Mouse (Mus musculus): ENCODE data around the gene Mdfi. TPM values are rescaled to one million over a fixed set of nuclear protein-coding genes. Genes with fewer than 3 reads are reported as not detected.
A peak's percentile ranks its signal among the peaks of the same experiment; 100 is the strongest.

The Mdfi gene
- 10.4 and 11.2 TPM in 2 replicates for polyA plus RNA-seq (2015; fragmentation: Nextera tagmentation; extraction: Ambion mirVana)

DNA sequence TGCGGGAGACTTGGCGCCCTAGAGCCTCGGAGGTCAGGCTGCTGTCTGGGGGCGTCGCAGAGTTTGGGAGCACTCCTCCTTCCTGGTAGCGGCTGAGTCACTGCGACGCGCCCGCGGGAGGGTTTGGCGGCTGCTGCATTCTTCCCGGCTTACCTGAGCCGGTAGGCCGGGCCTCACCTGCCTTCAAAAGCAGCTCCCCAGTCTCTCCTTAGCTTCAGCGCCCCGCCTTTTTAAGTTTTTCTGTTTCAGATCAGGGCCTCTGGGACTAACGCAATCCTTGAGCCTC lies at the start of gene Mdfi:
TSS of gene Mdfi (minus strand) at position 210 of the 286 bp plus-strand sequence.
- Histone ChIP-seq H3K9ac (ENCODE audit: low read length) (peak within 1 kb of the TSS; percentile 80), H3K4me2 (ENCODE audit: low read depth, low read length) (peak within 1 kb of the TSS; percentile 79), H3K9me3 (replicated peaks; ENCODE audit: control insufficient read depth, low read length) (no peaks in the 10 kb centered on the region), H3K36me3 (ENCODE audit: control insufficient read depth, insufficient read depth, low read length) (no peaks in the 10 kb centered on the region), H3K4me3 (replicated peaks; ENCODE audit: low read length) (peak within 1 kb of the TSS; percentile 70), H3K4me1 (ENCODE audit: control insufficient read depth, insufficient read depth, low read length) (peaks cover 28% of the 10 kb centered on the region), H3K27ac (ENCODE audit: low read length) (peak within 1 kb of the TSS; percentile 82), H3K27me3 (ENCODE audit: control insufficient read depth, insufficient read depth, low read length) (no peaks in the 10 kb centered on the region)
- 7% methylated on average over 18 of the region's 18 CpGs for WGBS
- ATAC-seq (ENCODE audit: insufficient read depth, low FRiP score) = peak; percentile 29

DNA sequence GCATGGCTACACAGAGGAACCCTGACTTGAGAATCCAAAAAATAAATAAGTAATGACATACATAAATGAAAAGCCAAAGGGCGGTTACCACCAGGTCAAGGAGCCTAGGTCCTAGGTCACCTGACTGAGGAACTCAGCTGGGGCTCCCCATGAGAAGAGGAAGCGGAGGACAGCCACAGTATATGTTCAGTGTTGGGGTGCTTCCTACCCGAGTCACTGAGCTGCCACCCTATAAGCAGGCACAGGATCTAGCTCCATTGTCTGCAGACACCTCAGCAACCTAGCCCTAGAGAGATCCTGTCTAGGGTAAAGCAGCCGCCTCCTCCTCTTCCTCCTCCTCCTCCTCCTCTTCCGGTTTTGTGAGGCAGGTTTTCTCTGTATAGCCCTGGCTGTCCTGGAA lies 48.6 kb upstream of the Mdfi start:
- Histone ChIP-seq H3K4me1 (ENCODE audit: control insufficient read depth, insufficient read depth, low read length) (peaks cover 43% of the 10 kb centered on the region), H3K4me3 (replicated peaks; ENCODE audit: low read length) (no peak overlapping the region), H3K36me3 (ENCODE audit: control insufficient read depth, insufficient read depth, low read length) (peaks cover 7% of the 10 kb centered on the region; the same call in 1 of the 2 replicates), H3K27me3 (ENCODE audit: control insufficient read depth, insufficient read depth, low read length) (no peaks in the 10 kb centered on the region), H3K9ac (ENCODE audit: low read length) (no peak overlapping the region), H3K4me2 (ENCODE audit: low read depth, low read length) (no peak overlapping the region), H3K9me3 (replicated peaks; ENCODE audit: control insufficient read depth, low read length) (no peaks in the 10 kb centered on the region), H3K27ac (ENCODE audit: low read length) (no peak overlapping the region)
- 69% methylated on average over 5 of the region's 5 CpGs for WGBS
- no peak for ATAC-seq (ENCODE audit: insufficient read depth, low FRiP score)

- Histone ChIP-seq H3K9me3 (replicated peaks; ENCODE audit: control insufficient read depth, low read length) (no peaks in the 10 kb centered on the region), H3K27me3 (ENCODE audit: control insufficient read depth, insufficient read depth, low read length) (no peaks in the 10 kb centered on the region), H3K4me3 (replicated peaks; ENCODE audit: low read length) (no peak overlapping the region), H3K27ac (ENCODE audit: low read length) (no peak overlapping the region), H3K4me1 (ENCODE audit: control insufficient read depth, insufficient read depth, low read length) (peaks cover 28% of the 10 kb centered on the region), H3K9ac (ENCODE audit: low read length) (no peak overlapping the region), H3K4me2 (ENCODE audit: low read depth, low read length) (no peak overlapping the region), H3K36me3 (ENCODE audit: control insufficient read depth, insufficient read depth, low read length) (peaks cover 9% of the 10 kb centered on the region; the same call in 1 of the 2 replicates)
- 69% methylated on average over 13 of the region's 13 CpGs for WGBS
- ATAC-seq (ENCODE audit: insufficient read depth, low FRiP score) = no peak
These were observed 46.8 kb upstream of the Mdfi start for GRCm38 (mm10) chr17:47881330-47881729.

DNA sequence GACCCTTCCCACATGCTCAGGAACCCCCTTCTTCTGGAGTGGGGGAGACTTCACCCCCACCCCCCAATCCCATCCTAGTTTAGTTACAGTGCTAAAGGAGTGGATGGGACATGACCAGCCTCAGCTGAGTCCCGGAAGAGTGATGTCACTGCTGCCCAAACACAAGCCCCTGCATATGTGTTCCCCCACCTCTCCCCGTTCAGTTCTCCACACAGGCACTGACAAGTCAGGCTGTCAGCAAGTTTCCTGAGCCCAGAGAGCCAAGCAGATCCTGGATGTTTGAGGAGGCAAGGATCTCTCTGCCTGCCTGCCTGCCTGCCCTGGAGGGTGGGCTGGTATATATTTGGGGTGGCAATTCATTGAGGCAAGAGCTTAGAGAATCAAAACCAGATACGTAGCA lies 44.7 kb upstream of the Mdfi start:
- Histone ChIP-seq H3K4me2 (ENCODE audit: low read depth, low read length) (peak overlapping the region; percentile 39), H3K36me3 (ENCODE audit: control insufficient read depth, insufficient read depth, low read length) (peaks cover 17% of the 10 kb centered on the region), H3K27me3 (ENCODE audit: control insufficient read depth, insufficient read depth, low read length) (no peaks in the 10 kb centered on the region), H3K4me3 (replicated peaks; ENCODE audit: low read length) (no peak overlapping the region), H3K9ac (ENCODE audit: low read length) (peak overlapping the region; percentile 54), H3K9me3 (replicated peaks; ENCODE audit: control insufficient read depth, low read length) (no peaks in the 10 kb centered on the region), H3K27ac (ENCODE audit: low read length) (peak overlapping the region; percentile 38; the same call in 1 of the 2 replicates), H3K4me1 (ENCODE audit: control insufficient read depth, insufficient read depth, low read length) (peaks cover 28% of the 10 kb centered on the region)
- WGBS = 26% methylated on average over 3 of the region's 3 CpGs
- peak; percentile 22; the same call in 1 of the 2 replicates for ATAC-seq (ENCODE audit: insufficient read depth, low FRiP score)

GRCm38 (mm10) chr17:47878378-47879089 lies 44.0 kb upstream of the Mdfi start:
- Histone ChIP-seq H3K27ac (ENCODE audit: low read length) (no peak overlapping the region), H3K4me2 (ENCODE audit: low read depth, low read length) (peak overlapping the region; percentile 39), H3K36me3 (ENCODE audit: control insufficient read depth, insufficient read depth, low read length) (peaks cover 19% of the 10 kb centered on the region), H3K9ac (ENCODE audit: low read length) (peak overlapping the region; percentile 54), H3K4me3 (replicated peaks; ENCODE audit: low read length) (no peak overlapping the region; the same call in 1 of the 2 replicates), H3K9me3 (replicated peaks; ENCODE audit: control insufficient read depth, low read length) (no peaks in the 10 kb centered on the region), H3K4me1 (ENCODE audit: control insufficient read depth, insufficient read depth, low read length) (peaks cover 31% of the 10 kb centered on the region), H3K27me3 (ENCODE audit: control insufficient read depth, insufficient read depth, low read length) (no peaks in the 10 kb centered on the region)
- 25% methylated on average over 34 of the region's 35 CpGs for WGBS
- ATAC-seq (ENCODE audit: insufficient read depth, low FRiP score) = peak; percentile 15; the same call in 1 of the 2 replicates

- no peak overlapping the region for H3K27ac ChIP-seq (ENCODE audit: low read length)
- peaks cover 24% of the 10 kb centered on the region for H3K36me3 ChIP-seq (ENCODE audit: control insufficient read depth, insufficient read depth, low read length)
- H3K9me3 ChIP-seq (replicated peaks; ENCODE audit: control insufficient read depth, low read length) = no peaks in the 10 kb centered on the region
- no peaks in the 10 kb centered on the region for H3K27me3 ChIP-seq (ENCODE audit: control insufficient read depth, insufficient read depth, low read length)
- no peak overlapping the region for H3K4me2 ChIP-seq (ENCODE audit: low read depth, low read length)
- H3K4me1 ChIP-seq (ENCODE audit: control insufficient read depth, insufficient read depth, low read length) = peaks cover 35% of the 10 kb centered on the region
- 51% methylated on average over 10 of the region's 10 CpGs for WGBS
- H3K4me3 ChIP-seq (replicated peaks; ENCODE audit: low read length) = no peak overlapping the region
- no peak for ATAC-seq (ENCODE audit: insufficient read depth, low FRiP score)
- H3K9ac ChIP-seq (ENCODE audit: low read length) = no peak overlapping the region
These were observed 43.4 kb upstream of the Mdfi start for GRCm38 (mm10) chr17:47877715-47878377.

DNA sequence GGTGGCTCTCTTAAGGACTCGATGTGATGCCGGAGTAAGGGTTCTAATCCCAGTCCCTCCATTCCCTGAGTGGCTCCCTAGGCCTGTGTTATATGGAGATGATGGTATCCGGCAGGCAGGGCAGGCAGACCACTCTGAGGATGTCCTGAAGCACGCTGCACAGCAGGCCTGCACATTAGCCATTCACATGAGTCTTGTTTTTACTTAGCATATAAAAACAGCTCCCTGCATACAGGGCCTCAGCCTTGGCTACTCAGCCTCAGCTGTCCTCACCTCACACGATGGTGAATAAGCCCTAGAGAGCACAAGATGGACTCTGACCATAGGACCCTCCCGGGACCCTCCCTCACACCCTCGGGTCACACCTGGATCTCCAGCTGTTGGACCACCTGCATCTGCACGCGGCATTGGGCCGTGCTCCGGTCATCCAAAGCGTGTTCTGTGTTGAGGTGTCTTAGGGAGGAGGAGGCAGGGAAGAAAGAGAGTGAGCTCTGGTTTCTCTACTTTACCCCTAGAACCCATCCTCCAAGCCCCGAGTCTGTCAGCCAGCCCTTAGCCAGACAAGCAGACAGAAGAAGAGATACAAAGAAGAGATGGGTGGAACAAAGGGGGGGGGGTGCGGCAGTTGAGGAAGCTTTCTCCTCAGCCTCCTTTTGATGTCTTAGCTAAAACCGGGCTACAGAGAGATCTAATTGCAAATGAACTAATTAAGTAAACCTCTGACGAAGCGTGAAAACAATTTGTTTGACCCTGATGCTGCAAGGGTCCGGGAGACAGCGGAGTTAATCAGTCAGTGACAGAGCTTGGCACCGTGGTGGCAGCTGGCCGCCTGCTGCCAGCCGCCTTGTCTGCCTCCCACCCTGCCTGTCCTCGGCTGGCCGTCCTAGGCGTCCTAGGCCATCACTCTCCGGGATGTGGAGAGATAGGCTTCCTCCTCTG lies 42.6 kb upstream of the Mdfi start:
- Histone ChIP-seq H3K4me1 (ENCODE audit: control insufficient read depth, insufficient read depth, low read length) (peaks cover 31% of the 10 kb centered on the region), H3K36me3 (ENCODE audit: control insufficient read depth, insufficient read depth, low read length) (peaks cover 24% of the 10 kb centered on the region)
- no peak for ATAC-seq (ENCODE audit: insufficient read depth, low FRiP score)

DNA sequence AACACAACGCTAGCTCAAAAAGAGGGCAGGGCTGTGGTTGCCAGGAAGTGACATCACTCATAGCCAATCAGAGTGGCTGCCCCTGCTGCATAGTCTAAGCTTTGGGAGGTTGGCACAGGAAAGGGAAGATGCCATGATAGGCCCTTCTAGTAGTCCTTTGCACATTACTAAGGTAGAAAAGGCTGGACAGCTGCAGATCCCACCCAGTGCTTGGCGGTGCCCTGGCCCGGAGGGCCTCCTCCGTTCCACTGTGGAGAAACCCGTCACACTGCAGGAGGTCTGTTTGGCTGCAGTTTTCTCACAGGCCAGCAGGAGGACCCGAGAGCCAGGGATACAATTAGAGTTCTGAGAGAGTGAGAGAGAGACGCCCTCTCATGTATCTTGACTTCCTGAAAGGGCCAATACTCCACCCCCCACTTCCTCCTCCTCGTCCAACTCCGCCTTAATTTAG lies 38.9 kb upstream of the Mdfi start:
- Histone ChIP-seq H3K4me2 (ENCODE audit: low read depth, low read length) (no peak overlapping the region), H3K9ac (ENCODE audit: low read length) (no peak overlapping the region), H3K4me3 (replicated peaks; ENCODE audit: low read length) (no peak overlapping the region), H3K27me3 (ENCODE audit: control insufficient read depth, insufficient read depth, low read length) (no peaks in the 10 kb centered on the region), H3K27ac (ENCODE audit: low read length) (no peak overlapping the region; the same call in 1 of the 2 replicates), H3K4me1 (ENCODE audit: control insufficient read depth, insufficient read depth, low read length) (peaks cover 9% of the 10 kb centered on the region), H3K36me3 (ENCODE audit: control insufficient read depth, insufficient read depth, low read length) (peaks cover 28% of the 10 kb centered on the region), H3K9me3 (replicated peaks; ENCODE audit: control insufficient read depth, low read length) (no peaks in the 10 kb centered on the region)
- 15% methylated on average over 9 of the region's 9 CpGs for WGBS
- ATAC-seq (ENCODE audit: insufficient read depth, low FRiP score) = peak; percentile 49

More for the DNA sequence above, 42.6 kb upstream of the Mdfi start:
- Histone ChIP-seq H3K4me2 (ENCODE audit: low read depth, low read length) (no peak overlapping the region), H3K4me3 (replicated peaks; ENCODE audit: low read length) (no peak overlapping the region), H3K27ac (ENCODE audit: low read length) (no peak overlapping the region), H3K27me3 (ENCODE audit: control insufficient read depth, insufficient read depth, low read length) (no peaks in the 10 kb centered on the region), H3K9me3 (replicated peaks; ENCODE audit: control insufficient read depth, low read length) (no peaks in the 10 kb centered on the region), H3K9ac (ENCODE audit: low read length) (no peak overlapping the region)
- 67% methylated on average over 26 of the region's 26 CpGs for WGBS
